Mouse (Mus musculus) erythroblast, adult 5-6 weeks (primary cell): ENCODE measurements around the gene Icos. TPM values are rescaled to one million over a fixed set of nuclear protein-coding genes. Genes with fewer than 3 reads are reported as not detected.

Experiments
- ATAC-seq: replicated peaks from 2 replicates; pipeline ENCODE4 v1.8.0; 2016; ENCODE audit warnings: moderate number of reproducible peaks, mild to moderate bottlenecking, moderate TSS enrichment, inconsistent platforms; ENCODE audit not compliant: poor library complexity, low FRiP score, severe bottlenecking
- total RNA-seq, 2 experiments: library from RNA; stranded (forward) in 1 of 2; stranded (reverse) in 1 of 2; fragments of 150-400 nt in 1 of 2; fragments of 200-764, 138-1000 nt in 1 of 2; gene quantifications; 2 replicates each; pipeline versions ENCODE4 v1.2.3 to v1.2.4; 2015 to 2017; ENCODE audit warnings: low replicate concordance in 2 of 2

The Icos gene
- total RNA-seq, 2 experiments from 2014 or later: 0.43 TPM; not detected in 1

DNA sequence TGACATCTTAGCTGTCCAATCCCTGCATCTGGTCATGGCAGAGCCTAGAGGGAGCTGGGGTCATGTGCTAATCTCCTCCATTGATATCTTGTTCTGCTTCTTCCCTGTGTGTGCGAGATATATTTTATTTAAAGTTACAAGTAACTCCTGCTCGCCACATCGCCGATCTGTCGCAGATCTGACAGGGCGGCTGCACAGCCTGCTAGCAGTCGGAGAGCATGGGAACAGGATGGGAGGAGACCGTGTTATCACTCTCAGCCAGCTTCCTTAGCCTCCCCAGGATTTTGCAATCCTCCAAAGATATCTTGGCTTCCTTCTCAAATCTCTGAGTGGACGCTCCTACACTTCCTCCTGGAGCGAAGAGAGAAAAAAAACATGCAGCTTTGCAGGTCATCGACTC lies 17.3 kb upstream of the Icos start:
- ATAC-seq: no peak

DNA sequence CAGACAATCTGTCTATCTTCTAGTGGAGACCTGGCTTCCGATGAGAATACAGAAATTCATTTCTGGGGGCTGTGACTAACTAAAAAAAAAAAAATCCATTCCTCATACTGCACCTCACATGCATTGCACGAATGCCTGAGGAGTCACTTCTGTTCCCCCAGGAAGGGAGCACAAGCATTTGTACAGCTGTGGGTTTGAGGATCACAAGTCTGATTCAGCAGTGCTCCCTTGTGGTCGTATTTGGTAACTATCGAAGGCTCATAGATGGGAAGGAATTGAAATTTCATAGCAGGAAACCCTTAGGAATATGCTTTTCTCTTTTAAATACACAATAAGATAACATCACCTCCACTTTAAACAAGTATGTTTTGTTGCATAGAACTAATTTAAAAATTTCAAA lies 16.6 kb upstream of the Icos start:
- no peak for ATAC-seq

DNA sequence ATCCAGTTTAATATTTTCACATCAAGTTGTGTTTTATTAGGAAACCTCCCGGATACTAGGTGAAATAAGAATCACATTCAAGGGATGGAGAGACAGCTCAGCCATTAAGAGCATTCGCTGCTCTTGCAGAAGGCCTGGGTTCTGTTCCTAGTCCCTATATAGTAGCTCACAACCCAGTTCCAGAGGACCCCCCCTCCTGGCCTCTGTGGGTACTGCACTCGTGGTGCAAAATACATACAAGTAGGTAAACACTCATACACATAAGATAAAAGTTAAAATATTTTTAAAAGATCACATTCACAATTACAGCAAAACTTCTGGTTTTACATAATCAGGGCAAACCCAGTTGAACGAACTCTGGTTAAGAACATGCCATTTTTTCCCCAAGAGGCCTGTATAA lies 15.6 kb upstream of the Icos start:
- no peak for ATAC-seq

DNA sequence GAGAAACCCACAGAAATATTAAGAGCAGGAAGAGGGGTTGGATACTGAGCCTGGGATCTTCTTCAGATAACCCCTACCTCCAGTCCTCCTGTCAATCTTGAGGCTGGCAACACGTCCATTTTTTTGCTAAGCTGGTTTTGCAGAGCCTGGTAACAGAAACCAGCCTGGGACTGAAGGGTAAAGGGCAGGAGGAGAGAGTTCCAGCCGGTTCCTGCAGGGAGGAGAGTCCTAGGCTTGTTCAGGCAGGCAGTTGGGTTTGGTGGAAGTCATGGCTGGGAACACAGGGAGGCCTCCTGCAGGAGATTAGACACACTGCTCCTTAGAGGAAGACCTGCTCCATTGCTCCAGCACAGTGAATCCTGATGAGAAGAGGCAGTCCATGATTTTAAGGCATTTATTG lies 10.2 kb upstream of the Icos start:
- no peak for ATAC-seq

DNA sequence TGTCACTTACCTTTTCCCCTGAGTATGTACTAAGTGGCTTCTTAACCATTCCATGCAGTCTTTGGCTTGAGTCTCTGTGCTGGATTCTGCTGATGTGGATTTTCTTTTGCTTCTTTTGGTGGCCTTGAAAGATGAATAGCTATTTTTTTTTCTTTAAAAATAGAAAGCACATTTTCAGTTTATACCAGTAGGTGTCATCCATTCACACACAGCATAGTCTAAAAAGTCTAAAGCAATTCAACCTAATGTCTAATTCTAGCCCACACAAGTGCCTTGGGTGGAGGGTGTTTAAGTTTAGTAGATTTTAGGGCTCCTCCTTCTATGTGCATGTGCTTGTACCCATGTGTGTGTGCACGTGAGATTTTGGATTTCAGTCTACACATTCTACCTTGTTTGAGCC lies 6.9 kb upstream of the Icos start:
- ATAC-seq: no peak

DNA sequence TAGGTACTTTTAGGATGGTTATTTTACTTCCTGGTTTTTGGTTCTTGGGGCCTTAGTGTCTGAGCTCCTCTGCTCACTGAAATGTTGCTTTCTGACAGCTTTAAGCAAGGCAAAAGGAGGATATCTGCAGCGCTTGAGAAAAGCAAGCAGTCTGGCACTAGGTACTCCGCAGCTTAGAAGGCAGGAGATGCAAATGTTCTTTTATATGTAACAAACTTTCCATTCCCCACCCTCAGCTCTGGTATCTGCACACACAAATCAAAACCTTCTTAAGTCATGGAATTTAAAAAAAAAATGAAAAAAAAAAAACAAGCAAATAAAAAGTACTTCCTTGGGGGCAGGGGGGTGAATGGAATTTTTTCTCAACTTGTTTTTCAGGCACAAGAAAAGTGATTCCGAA lies 3.5 kb upstream of the Icos start:
- ATAC-seq: no peak

DNA sequence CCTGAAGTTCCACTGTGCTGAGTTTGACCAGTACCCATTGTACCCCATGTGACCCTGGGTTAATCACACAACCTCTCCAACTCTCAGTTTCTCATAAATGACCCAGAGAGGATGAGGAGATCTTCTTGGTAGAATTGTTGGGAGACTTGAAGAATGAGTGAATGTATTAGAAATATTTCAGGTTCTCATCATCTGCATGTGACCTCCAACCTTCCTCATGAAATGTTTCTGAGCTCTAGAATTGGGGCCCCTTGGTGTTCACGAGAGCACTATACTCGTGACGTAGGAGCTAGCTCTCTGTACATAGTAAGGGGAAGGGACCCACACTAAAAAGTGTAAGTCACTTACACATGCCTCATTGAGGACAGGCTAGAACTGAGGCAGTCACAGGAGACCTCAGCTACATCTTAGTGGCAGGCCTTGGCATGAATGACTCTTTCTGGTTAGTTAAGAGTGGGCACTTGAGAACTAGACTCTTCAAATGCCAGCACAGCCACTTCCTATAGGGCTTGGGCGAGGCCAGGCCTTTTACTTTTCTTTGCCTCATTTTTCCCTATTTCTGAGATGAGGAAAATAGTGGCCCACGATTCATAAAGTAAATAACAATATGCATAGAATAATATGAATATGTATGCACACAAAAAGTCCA lies 2.0 kb upstream of the Icos start:
- ATAC-seq: no peak

DNA sequence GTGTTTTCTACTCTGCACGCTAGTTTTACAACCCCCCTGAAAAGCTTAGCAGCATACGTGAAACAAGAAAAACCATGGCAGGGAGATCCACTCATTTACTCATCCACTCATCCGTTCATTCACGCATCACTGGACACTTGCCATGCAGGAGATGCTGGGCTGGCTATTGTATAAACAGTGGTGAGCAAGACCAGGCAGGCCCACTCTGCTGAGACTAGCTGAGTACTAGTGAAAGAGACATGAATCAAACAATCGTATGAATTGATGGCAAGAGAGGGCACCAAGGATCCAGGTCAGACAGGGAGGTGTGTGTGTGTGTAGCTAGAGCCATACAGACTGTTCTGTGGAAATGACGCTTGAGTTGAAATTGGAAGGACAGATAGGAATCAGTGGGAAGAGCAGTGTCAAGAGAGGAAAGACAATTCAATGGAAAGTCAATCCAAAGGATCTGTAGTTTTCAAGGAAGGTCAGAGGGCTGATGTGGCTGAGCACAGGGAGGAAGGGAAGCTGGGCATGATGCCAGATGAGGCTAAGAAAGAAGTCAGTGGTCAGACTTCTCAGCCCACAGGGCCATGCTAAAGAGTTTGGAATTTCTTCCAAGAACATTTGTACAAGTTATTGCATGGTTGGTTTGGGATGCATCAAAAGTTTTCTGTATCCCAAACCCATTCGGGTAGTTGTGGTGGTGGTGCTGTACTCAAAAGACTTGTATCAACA lies 1.6 kb downstream of the Icos start:
- ATAC-seq: no peak

DNA sequence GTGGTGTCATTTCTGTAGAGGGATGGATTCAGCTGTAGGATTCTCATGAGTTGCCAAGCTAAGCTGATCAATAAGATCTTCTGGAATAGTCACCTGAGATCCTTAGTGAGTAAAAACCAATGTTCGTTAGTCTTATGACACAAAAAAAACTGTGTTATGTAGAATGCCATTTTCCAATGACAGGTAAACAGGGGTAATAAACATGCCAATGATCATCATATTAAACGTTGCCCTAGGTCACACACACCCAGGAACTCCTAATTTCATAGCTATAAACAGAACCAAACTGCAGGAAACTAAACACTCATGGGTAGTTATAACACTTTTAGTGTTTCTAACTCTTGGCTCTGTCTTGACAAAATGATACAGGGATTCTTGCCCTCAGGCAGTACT lies 2.1 kb downstream of the Icos start:
- ATAC-seq: no peak

DNA sequence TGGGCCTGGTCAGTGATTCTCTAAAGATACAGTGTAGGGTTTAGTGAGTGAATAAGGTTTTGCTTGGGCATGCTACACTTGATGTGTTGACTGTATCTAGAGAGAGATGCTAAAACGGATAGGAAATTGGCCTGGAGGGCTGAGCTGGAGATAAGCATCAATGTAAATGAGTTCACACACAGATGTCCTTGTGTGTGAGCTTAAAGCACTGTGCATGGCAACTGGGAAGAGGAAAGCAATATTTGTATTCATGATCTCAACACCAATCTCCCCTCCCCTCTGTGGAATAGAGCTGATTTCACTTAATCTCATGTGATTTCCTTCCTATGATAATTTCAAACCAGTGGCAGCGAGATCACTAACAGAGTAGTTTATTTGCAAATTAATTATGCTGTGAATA lies 7.3 kb downstream of the Icos start:
- no peak for ATAC-seq

DNA sequence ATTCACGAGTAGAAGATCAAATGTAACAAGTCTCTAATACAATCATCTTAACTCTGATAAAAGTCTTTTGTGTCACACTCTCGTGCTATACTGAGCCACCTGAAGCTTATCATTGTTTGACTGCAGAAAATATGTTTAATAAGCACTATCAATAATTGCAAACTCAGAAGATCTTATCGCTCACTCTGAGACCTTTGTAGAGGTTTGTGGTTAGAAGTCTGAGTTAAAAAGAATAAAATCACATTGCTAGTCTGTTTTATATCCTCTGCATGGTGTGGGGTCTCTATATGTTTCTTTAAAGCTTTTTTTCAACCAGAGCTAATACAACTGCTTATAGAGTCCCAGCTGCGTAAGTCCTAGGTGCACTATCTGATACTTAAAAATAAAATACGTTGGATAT lies 8.4 kb downstream of the Icos start:
- ATAC-seq: no peak

DNA sequence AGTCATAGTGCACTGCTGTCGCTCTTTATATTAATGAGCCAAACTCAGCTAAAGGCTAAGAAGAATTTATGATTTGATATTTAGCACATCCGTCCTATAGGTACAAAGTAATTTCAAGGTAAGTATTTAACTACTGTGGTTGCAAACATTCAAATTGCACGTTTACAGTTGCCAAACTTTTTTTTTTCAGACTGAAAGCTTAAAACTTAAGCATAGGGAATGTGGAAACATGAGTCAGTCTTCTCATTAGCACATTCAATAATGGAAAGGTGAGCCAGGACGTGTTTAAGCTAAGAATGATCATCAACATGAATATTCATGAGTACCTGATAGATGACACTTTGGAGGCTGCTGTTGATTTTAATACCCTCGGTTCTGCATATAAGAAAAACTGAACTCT lies 11.4 kb downstream of the Icos start:
- no peak for ATAC-seq

DNA sequence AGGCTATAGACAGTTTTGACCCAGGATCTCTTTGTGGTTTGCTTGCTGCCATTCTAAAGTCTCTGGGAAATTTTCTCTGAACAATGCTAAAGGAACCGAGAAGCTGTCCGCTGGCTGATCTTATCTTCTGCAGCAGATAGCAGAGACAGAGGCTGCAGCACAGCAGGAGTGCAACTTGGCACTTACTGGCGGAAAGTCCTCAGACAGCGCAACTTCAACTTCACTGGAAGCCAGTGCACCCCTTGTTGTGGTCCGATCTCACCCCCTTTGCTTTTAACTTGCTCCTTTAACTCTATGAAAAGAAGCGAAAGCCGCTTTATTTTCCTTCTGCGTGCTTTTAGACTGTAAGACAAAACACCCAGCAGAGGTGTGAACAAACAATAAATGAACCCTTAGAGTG lies 12.6 kb downstream of the Icos start:
- ATAC-seq: no peak

DNA sequence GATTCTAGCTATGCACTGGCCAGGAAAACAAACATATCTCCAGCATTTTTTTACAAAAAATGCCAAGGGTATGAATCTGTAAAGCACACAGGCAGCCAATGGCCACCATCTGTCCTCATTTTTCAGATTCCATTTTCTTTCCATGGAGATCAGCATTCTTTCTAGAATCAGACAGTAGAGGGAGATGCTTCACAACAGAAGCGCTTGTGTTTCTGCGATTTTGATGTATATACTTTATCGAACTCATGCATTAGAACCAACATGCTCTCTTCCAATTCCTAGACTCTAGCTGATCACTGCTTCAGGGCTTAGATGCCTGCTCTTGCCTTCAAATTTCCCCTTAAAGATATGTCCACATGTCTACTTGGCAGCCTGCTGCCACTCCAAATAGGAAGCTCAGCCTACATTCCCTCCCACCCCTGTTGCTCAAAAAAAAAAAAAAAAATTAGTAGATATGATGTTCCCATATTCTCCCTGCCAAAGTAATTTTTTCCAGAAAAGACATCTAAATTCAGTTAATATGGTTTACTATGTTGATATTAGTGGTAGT lies 20.4 kb downstream of the Icos start:
- ATAC-seq: no peak

DNA sequence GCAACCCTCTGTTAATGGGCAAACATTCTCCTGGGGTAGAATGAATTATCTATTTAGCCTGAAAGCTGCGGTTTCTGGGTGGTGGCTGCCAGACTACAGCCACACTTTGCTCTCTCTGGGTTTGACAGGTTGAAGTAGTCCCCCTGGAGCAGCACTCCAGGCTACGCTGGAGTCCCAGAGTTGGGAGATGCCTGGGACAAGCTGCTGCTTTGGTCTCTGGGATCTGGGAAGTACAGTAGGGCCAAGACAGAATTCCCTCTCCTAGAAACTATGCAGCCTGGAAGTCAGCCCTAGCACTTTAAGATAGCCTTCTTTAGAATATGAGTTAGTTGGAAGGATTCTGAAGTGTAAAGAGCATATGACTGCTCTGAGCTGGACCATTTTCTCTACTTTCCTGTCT lies 21.0 kb downstream of the Icos start:
- ATAC-seq: no peak

DNA sequence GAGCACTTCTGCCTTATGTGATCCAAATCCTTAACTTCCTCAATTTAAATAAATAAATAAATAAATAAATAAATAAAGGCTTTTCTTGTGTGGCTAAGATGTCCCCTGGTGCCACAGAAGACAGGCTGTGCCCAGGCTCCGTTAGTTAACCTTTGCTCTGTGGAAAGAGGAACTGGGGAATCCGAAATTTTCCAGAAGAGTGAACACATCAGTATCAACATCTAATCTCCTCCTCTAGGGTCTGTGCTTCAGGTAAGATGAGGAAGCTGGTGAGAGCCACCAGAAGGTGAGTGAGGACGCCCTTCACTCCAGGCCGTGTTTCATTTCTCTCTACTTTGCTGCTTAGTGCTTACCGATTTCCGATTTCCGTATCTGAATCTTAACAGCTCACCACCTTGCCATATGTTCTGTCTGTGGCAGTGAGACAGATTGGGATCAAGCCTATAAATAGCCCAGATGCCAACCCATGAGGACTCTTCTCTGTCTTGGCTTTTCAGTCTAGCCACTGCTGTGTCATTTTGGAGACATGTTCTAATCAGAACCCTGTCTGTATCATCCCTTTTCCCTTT lies 24.1 kb downstream of the Icos start:
- no peak for ATAC-seq

DNA sequence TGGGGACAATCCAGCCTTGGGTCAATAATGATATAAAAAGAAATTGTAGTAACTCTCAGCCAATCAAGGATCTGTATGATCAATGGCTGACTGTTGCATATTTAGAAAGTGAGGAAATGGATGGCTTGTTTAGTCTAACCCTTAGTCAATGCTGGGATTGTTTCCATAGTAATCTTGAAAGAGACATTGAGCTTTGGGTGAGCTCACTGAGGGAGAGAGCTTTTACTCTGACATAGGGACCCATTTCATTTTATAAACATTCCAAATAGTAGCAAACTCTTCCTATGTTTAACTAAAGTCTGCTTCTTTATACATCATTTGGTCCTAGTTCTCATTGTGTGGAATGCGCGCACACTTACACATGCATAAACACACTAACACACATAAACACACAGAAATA lies 28.5 kb downstream of the Icos start:
- no peak for ATAC-seq

DNA sequence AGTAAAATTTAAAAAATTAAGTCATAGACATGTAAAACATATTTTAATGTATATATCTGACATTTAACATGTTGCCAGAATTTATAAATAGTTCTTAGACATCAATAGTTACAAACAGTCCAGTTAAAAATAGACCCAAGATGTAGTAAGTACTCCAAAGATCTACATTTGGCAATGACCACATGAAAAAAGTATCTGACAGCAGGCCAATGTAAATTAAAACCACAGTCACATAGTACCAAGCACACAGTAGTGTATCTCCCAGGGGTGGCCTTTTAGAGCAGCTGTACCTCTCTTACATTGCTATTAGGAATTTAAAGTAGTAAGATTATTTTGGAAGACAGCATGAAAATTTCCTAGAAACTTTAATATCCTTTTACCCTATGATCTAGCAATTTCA lies 29.8 kb downstream of the Icos start:
- ATAC-seq: no peak

DNA sequence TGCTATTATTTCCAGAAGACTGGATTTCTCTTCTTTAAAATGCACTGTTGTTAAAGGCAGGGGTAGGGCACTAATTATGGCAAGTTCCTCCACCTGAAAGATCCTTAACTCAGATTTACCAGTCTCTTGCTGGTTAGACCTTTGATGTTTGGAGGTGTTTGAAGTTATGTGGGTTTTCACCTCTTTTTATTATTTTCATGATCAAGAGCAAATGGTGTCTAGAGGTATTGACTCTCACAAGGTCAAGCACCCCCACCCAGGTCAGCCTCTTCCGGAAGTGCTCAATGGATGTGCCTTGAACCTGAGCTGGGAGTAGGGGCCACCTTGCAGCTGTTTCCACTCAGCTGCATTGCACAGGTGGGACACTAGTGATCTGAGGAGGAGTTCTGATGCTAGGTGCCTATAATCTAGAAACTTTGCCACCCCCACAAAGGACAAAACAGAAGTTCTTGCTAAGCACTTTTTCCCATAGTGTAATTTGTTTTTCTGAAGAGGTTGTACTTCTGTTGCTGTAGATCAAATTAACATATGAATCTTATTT lies 38.9 kb downstream of the Icos start:
- no peak for ATAC-seq

DNA sequence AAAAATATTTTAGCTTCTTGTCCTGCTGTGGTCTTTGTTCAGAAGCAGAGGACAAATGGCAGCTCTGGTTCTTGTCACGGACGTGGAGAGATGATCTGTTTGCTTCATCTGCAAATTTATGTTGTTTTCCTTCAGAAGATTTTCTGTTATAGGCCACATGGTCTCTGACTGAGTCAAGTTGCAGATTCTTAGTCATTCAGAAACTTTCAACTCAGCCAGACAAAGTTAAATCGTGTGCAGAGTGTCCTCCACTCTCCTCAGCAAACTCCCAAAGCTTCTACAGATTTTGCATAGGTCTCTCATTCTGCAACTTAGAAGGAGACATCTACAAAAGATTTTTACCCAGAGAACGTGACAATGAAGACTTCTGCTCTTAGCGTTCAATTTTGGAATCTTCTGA lies 49.0 kb downstream of the Icos start:
- ATAC-seq: no peak

DNA sequence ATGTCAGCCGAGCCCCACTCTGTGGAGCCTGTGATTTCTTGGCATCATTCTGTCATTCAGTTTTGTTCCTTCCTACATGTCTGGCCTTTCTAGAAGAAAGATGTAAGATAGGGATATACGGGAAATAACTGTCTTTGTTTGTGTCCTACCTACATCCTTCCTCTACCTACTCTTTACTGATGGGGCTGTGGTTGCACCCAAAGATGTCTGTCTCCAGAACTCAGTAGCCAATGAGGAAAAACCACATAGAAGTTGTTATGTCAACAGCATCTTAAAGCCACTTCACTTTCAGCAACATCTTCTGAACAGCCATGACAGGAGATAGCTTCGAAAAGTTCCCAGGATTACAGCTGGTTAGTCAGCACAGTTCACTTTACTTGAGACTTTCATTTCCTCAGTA lies 49.8 kb downstream of the Icos start:
- no peak for ATAC-seq
